Mouse (Mus musculus) left cerebral cortex, adult 11 months (tissue): ENCODE results near the gene 9230112D13Rik.
A peak's percentile ranks its signal among the peaks of the same experiment; 100 is the strongest.

Experiments
- DNase-seq: peaks from one replicate; pipeline ENCODE4 v3.0.0; 2022; ENCODE audit warnings: low spot score

Gene 9230112D13Rik

DNA sequence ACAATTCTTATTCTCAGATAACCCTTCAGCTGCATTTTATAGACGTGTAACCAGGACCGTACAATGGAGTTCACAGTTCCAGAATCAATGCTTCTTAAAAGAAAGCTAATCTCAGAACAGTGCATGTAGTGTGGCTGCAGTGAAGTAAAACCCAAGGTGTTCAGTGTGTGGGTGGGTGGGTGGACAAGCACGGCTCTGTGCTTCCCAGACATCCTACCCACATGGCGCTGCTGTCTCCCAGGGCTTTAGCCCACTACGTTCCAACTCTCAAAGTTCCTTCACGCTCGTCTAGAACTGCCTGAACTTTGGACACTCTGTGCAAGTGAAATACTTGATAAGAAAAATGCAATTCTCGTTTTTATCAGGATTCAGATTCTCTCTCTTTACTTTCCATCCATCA lies at the start of gene 9230112D13Rik:
Gene 9230112D13Rik, minus strand, starts transcription at position 101 of the 400 bp plus-strand sequence.
- DNase-seq = no peak

DNA sequence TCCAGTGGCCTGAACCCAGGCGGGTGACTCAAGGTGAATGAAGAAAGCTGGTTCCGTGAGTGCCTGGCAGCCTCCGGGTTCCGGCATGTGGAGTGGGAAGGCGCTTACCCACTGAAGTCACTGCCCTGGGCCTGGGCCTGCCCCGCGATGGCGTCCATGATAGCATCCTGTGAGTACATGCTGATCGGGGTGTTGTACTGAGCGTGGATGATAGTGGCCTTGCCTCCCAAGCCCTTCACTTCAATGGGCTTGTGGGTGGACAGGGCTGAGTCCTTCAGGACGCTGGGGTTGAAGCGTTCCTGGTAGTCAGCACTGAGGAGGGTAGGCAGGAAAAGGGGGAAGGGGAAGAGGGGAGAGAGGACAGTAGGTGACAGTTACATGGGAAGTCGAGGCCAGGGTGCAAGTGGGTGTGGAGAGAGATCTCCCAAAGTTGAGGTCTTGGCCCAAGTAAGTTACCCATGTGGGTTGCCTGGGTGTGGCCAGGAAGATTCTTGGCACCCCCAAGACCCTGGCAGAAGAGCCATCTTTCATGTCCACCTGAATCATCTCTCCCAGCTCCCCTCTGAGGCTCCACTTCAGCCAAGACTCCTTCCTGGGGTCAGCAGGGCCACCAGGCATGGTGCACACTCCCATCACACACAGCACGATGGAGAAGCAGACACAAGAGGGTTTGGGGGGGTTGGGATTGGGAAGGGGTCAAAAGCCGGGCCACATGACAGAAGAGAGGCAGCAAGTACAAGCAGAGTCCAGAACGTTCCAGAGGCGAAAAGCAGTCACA lies 49.2 kb upstream of the 9230112D13Rik start:
- no peak for DNase-seq

DNA sequence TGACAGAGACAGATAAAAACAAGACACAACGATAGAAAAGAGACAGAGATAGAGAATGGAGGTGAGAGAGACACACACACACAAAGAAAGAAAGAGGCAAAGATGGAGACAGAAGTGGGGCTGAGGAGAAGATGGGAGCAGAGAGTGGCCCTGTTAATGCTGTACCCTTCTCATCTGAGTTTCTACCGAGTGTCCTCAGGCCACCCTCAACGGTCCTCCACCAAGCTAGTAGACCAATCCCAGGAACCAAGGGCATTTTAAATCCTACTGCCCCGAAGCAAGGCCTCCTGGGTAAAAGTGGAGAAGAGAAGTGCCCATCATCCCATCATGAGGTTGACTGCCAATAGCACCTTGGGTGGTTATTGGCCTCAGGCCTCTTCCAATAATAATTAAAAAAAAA lies 48.3 kb upstream of the 9230112D13Rik start:
- no peak for DNase-seq

DNA sequence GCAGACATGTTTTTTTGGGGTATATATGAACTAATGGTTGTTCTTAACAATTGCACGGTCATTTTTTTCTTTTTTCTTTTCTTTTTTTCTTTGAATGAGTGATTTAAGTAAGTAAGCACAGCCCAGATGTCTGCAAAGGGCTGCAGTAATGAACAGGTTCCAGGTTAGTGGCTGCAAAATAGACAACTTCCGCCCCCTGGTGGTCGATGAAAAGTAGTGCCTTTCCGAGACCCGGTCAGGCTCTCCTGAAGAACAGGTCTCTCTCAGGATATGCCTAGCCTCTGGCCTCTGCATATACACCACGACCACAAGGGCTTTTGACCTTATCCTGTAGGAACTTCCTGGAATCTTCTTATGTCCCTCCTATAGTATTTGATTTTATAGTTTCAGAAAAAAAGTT lies 47.7 kb upstream of the 9230112D13Rik start:
- peak; percentile 53 for DNase-seq

DNA sequence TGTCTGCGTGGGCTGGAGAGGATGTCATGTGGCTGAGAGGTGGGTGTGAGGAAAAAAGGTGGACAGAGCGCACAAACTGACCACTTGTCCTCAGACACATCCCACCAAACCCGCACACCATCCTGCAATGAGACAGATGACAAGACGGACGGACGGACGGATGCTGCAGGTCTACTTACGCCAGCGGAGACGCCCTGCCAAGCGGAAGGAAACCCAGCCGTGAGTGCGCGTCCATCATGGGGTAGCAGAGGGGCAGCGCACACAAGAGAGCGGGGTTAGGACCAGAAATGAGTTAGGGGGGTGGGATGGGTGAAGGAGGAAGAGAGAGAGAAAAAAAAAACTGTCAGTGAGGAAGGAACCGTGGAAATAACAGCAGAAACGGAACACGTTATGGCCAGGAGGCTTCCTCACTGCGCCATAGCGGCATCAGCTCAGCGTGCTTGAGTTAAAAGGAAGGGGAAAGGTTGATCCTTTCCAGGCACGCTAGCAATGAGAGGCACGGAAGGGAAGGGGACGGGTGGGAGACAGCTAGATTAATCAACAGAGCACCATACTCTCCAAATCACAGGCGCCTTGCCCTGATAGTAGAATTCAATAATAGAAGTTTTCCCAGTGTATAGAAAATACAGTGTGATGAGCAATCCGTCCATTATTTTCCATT lies 47.1 kb upstream of the 9230112D13Rik start:
- DNase-seq = no peak

GRCm38 (mm10) chr14:34568626-34569025 lies 46.0 kb upstream of the 9230112D13Rik start:
- DNase-seq = no peak

GRCm38 (mm10) chr14:34567697-34568096 lies 45.1 kb upstream of the 9230112D13Rik start:
- no peak for DNase-seq

- DNase-seq = no peak
Observed at GRCm38 (mm10) chr14:34566530-34566929, 43.9 kb upstream of the 9230112D13Rik start.

DNA sequence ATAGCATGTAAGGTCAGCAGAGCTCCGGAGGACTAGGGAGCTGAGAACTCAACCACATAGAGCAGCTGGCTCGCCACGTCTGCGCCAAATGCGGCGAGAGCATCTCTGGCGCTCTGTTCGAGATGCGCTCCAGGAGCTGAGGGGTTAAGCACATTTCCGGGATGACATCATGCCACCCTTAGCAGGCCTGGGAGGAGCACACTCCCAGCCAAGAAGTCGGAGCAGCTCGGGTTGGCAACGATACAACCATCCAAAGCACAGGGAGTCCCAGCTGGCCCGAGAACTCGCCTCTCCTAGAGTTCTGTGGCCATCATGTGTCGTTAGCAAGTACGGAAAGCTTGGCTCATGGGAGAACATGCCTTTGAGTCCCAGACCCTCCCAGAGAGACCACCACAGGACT lies 43.1 kb upstream of the 9230112D13Rik start:
- no peak for DNase-seq

DNA sequence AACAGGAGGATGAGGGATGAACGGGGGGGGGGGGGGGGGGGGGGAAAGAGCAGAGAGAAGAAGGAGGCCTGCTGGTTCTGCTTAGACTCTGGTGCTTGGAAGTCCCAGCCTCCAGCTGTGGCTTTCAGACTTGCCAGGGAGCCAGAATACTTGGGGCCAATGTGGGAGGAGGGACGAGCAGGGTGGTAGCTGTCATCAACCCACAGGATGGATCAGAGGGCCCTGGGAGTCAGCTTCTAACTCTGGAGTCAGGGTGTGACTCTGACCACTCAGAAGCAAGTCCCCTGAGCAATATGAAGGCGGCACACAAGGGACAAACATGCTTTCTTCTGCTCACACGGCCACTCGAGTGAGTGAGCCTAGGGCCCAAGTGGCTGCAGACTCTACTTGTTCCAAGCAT lies 42.0 kb upstream of the 9230112D13Rik start:
- no peak for DNase-seq

DNA sequence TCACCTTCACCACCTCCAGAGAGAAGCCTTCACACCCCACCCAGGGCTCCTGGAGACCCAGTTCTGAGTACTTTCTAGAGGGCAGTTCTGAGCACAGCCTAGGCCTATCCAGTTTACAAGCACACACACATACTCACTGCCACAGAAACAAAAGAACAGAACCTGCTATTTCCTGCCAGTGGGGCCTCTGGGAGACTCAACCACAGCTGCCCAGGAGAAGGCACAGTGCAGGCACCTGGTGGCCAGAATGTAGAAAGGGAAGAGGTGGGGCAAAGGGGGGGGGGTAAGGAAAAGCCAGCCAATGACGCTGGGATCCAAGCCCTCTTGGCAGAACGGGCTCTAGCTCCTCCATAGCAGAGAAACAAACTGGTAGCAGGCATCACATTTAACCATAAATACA lies 39.8 kb upstream of the 9230112D13Rik start:
- no peak for DNase-seq

- no peak for DNase-seq
Observed at GRCm38 (mm10) chr14:34561647-34562046, 39.0 kb upstream of the 9230112D13Rik start.

DNA sequence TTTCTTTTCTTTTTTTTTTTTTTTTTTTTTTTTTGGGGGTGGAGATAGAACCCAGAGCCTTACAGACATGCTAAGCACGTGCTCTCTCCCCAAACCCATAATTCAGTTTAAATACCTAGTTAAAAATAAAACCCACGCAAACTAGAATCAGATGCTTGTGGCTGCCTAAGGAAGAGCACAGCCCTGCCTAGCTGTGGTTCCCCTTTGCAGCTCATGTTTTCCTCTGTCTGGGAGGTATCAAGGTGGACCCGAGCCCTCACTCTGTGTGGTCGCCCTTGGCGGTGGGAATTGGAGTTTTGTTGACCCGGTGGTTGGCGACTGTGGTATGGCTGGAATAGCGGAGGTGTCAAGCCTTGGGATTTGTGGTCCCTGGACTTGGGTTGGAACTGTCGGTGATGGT lies 36.3 kb upstream of the 9230112D13Rik start:
- no peak for DNase-seq

GRCm38 (mm10) chr14:34555211-34555610 lies 32.6 kb upstream of the 9230112D13Rik start:
- DNase-seq = no peak

- no peak for DNase-seq
Observed at GRCm38 (mm10) chr14:34554047-34554446, 31.4 kb upstream of the 9230112D13Rik start.

DNA sequence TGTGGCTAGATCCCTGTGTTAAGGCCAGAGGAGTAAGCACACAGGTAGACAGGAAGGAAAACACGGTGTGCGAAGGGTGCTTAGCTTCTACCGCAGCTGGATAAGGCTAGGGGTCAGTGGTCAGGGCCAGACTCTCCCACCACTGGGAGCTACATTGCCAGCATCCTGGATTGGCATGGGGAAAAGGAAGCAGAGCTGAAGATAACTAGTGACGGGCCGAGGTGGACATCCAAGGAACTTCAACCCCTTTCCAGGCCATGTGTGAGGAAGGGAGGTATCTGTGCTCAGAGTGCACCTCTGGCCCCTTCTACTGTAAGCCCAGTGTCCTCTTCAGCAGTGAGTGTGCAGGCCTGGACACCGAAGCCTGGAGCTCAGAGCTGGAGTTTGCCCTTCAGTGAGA lies 30.9 kb upstream of the 9230112D13Rik start:
- DNase-seq = no peak

DNA sequence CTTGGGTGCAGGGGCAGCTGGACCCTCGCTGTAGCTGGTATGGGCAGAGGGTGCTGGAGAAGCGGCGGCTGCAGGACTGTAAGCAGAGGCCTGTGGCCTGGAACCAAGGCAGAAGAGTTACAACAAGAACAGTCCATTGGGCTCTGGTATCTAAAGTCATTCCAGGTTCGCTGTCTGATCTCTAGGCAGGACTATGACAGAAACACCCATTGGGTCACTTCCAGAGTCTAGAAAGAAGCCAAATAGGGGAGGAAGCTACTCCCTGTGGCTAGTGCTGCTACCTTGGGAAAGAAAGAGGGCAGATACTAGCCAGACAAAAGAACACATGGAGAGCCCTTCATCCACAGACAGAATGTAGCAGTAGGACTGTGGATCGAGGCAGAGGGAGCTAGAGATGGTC lies 29.6 kb upstream of the 9230112D13Rik start:
- no peak for DNase-seq

DNA sequence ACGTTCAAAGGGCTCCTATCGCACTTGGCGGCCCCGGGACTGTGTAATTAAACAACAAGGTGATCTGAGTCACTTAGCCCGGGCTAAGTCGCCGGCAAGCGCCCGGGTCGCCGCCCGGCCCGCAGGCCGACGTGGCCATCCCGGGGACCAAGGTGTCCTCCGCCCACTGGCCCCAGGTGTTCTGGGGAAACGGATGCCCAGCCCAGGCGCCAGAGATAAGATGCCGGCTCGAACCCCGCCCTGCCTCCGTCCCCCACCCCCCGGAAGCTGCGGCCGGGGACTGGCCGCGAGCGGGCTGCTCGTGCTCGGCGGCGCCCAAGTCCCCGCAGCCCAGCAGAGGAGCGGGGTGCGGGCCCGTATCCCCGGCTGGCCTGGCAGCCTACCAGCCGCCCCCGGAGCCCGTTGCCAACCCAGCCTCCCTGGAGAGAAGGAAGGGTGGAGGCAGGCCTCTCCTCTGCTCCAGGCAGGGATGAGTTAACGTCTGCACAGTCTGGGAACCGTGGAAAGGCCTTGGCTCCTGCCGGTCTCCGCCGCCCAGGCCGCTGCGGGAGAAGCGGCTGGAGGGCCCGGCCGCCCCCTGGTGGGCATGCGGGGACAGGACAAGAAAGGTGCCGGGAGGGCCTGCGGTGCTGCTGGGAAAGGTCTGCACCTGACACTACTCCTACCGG lies 26.5 kb upstream of the 9230112D13Rik start:
- peak; percentile 66 for DNase-seq

DNA sequence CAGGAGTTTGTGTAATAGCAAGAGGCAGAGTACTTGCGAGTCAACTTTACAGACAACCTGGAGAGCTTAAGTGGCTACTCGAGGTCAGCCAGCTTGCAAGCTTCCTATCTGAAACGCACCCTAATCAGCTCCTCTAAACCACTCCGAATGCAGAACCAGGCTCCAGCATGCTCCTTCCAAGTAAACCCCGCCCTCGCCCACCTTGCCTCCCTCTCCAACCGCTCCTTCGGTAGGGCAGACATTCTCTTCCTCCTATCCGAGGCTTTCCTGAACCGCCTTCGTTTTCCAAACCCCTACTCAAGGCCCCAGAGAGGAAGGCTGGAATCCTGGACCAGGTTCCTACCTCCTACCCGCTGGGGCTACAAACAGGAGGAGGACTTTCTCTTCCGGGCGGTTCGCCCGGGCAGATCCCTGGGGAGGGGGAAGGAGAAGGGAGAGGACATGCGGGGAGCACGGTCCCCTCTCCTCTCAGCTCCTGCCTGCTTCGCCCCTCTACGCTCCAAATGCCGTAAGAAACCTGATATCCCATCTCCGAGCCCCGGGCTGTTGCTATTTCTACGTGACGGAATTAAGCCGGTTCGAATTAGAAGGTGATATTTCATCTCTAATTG lies 25.9 kb upstream of the 9230112D13Rik start:
- peak; percentile 36 for DNase-seq

DNA sequence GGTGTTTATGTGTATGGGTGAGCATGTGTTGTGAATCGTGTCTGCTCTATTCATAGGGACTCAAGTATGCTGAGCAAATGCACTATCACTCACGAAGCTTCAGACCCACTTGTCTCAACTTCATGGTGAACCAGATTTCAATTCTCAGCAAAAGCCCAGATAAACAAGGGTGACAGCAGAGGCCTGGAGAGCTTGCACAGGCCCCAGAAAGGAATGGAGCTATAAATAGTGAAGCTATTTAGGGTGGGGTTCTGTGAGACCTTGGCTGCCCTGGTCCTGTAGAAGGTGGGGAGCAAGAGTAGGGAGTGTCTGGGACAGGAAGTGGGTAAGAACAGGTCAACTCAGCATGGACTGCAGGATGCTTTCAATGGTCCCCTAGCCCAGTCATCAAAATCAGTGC lies 21.9 kb upstream of the 9230112D13Rik start:
- no peak for DNase-seq

DNA sequence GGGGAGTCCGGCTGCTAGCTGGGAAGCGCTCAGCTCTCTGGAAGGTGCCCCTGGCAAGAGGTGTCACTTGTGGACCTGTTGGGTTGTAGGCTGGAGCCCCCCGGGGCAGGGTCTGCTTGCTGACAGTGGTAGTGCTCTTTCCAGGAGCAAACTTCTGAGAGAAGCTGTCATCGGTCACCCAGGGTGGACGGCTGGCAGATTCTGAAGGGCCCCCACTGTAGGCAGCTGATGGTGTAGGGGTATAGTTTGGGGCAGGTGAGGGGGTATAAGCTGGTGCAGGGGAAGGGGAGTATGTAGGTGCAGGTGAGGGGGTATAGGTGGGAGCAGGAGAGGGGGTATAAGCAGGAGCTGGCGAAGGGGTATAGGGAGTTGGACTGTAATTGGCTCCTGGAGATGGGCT lies 21.4 kb upstream of the 9230112D13Rik start:
- no peak for DNase-seq

DNA sequence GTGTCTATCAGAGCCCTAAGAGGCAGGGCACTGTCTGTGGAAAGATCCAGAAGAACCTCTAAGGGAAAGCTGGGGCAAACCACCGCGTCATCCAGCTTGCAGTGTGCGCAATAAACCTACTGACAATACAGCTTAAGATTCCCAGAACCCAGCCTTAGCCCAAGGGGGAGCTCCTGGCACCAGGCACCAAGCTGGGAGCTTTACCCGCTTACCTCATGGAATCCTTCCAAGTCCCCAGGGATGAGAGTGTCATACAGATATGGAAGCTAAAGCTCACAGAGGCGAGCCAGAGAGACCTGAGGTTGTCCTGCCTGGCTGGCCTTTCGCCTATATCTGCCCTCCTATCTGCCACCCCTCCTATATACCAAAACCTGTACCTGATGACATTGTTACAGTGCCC lies 21.0 kb upstream of the 9230112D13Rik start:
- no peak for DNase-seq

- no peak for DNase-seq
Observed at GRCm38 (mm10) chr14:34541896-34542295, 19.3 kb upstream of the 9230112D13Rik start.
